Mouse (Mus musculus) naive thymus-derived CD4-positive, alpha-beta T cell, adult 2 months (primary cell): ENCODE results near the gene Arhgdia.

Experiments used
- DNase-seq: peaks from one replicate; pipeline ENCODE4 v3.0.0-alpha.2; 2011; ENCODE audit warnings: low read depth

Gene Arhgdia

GRCm38 (mm10) chr11:120550810-120551440 is 30.5 kb downstream of the Arhgdia start, which contains the start of gene Ppp1r27:
TSS of gene Ppp1r27 (minus strand) at chr11:120551132.
- DNase-seq: no peak

GRCm38 (mm10) chr11:120549986-120550809 is 31.2 kb downstream of the Arhgdia start:
- peak; percentile 25 for DNase-seq

- peak; percentile 93 for DNase-seq
Observed at GRCm38 (mm10) chr11:120549168-120549945, 32.1 kb downstream of the Arhgdia start, which contains the start of gene Mcrip1. TSS of gene Mcrip1 (minus strand) at chr11:120549727.

- DNase-seq: peak; percentile 24
Observed at GRCm38 (mm10) chr11:120548786-120549167, 32.6 kb downstream of the Arhgdia start.

- no peak for DNase-seq
Observed at GRCm38 (mm10) chr11:120548214-120548613, 33.2 kb downstream of the Arhgdia start.

- peak; percentile 48 for DNase-seq
Observed at GRCm38 (mm10) chr11:120547469-120547868, 34.0 kb downstream of the Arhgdia start.

- no peak for DNase-seq
Observed at GRCm38 (mm10) chr11:120545964-120546363, 35.5 kb downstream of the Arhgdia start.

GRCm38 (mm10) chr11:120542376-120542775 is 39.0 kb downstream of the Arhgdia start:
- DNase-seq: no peak

GRCm38 (mm10) chr11:120541907-120542306 is 39.5 kb downstream of the Arhgdia start:
- no peak for DNase-seq

GRCm38 (mm10) chr11:120539285-120540014 is 42.0 kb downstream of the Arhgdia start:
- DNase-seq: no peak

- no peak for DNase-seq
Observed at GRCm38 (mm10) chr11:120538955-120539284, 42.5 kb downstream of the Arhgdia start.

- no peak for DNase-seq
Observed at GRCm38 (mm10) chr11:120538485-120538884, 42.9 kb downstream of the Arhgdia start.

GRCm38 (mm10) chr11:120535804-120536203 is 45.6 kb downstream of the Arhgdia start:
- DNase-seq: no peak

- DNase-seq: no peak
Observed at GRCm38 (mm10) chr11:120535145-120535544, 46.3 kb downstream of the Arhgdia start.

GRCm38 (mm10) chr11:120534093-120534492 is 47.3 kb downstream of the Arhgdia start:
- no peak for DNase-seq

- no peak for DNase-seq
Observed at GRCm38 (mm10) chr11:120531646-120532045, 49.8 kb downstream of the Arhgdia start.

- no peak for DNase-seq
Observed at GRCm38 (mm10) chr11:120530085-120530964, 51.1 kb downstream of the Arhgdia start, which contains the start of gene Gcgr. TSS of gene Gcgr (plus strand) at chr11:120530699.

- no peak for DNase-seq
Observed at GRCm38 (mm10) chr11:120528903-120529302, 52.5 kb downstream of the Arhgdia start.
